Mouse (Mus musculus): ENCODE measurements at regions not wholly inside any gene's neighbourhood (a gene's known extent, or its start where the extent isn't known, plus 50 kb on each side); places are given as distances from the start of the nearest gene placed in this dataset.

- DNase-seq (ENCODE audit: low read depth, low spot score): no peak
Observed at GRCm38 (mm10) chr16:95194151-95194550, 63.2 kb upstream of the Kcnj15 start.

- DNase-seq (ENCODE audit: low read depth, low spot score): no peak
Observed at GRCm38 (mm10) chr16:95196141-95196540, 61.2 kb upstream of the Kcnj15 start.

DNA sequence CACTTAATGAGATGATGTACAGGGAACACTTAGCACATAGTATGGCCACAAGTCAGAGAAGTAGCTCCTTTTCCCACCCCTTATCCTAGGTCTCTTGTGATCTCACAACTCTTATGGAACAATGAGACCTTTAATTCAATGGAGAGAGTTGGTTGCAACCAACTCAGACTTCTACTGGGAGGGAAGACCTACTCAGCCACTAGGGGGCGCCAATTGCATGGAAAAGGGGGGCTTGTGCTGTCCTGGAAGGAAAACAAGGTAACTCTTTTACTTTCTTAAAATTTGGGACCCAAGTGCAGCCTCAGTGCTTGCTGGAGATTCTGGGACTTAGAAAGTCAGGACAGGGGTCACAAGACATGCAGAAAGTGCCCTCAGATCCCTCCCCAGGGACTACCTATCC lies 60.7 kb upstream of the Kcnj15 start:
- DNase-seq (ENCODE audit: low read depth, low spot score): peak; percentile 82

GRCm38 (mm10) chr16:95198795-95199563 lies 58.4 kb upstream of the Kcnj15 start:
- DNase-seq (ENCODE audit: low read depth, low spot score): peak; percentile 33

DNA sequence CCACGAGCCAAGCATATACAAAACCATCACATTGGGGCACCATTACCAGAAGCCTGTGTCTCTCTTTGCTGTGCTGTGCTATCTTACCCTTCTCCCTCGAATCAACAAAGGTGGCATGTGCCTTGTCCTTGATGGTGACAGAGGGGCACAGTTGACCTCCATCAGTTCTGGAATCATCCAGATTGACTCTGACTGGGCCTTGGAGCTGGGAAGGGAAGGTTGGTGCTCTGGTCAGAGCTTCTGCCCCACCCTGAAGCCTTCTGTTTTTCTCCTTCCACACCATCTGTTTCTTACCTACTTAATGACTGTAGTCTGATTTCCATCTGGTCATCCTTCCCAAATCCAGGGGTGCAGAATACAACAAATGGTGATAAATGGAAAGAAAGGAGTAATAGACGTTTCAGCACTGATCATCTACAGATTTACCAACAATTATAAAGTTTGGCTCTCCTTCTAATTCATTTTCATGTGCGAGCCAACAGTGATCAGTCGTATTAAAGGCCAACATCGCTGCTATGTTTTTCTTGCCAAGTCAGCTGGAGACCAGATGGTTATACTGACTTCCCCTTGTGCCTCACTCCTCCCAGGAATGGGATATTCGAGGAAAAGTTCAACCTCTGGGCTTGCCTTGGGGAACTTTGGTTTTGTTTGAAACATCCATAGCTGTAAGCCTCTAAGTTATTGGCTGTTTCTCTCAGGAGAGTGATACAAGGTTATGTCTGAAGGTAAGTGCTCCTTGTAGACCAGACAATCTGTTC lies 55.1 kb upstream of the Kcnj15 start:
- DNase-seq (ENCODE audit: low read depth, low spot score): no peak

- no peak for DNase-seq (ENCODE audit: low read depth, low spot score)
Observed at GRCm38 (mm10) chr16:95203026-95203425, 54.3 kb upstream of the Kcnj15 start.

GRCm38 (mm10) chr16:95203790-95204189 lies 53.6 kb upstream of the Kcnj15 start:
- DNase-seq (ENCODE audit: low read depth, low spot score): no peak

DNA sequence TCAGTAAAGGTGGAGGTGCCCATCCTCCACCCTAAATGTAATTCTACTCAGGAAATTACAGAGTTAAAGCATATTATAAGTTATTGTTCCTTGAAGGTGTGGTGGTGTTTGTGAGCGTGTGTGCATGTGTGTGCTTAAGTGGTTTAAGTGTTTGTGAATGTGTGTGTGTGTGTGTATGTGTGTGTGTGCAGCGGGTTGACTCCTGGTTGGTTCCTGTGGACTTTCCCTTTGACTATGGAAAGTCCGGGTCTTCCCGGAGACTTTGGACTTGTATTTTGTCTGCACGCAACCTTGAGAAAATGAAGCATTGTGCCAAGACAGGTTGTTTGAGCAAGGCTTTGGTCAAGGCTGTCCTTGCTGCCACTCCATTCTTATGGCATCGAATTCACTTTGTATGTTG lies 52.9 kb upstream of the Kcnj15 start:
- no peak for DNase-seq (ENCODE audit: low read depth, low spot score)

- DNase-seq (ENCODE audit: low read depth, low spot score): no peak
Observed at GRCm38 (mm10) chr16:95206445-95206844, 50.9 kb upstream of the Kcnj15 start.

GRCm38 (mm10) chr16:95207547-95207946 lies 49.8 kb upstream of the Kcnj15 start:
- no peak for DNase-seq (ENCODE audit: low read depth, low spot score)
